Mouse (Mus musculus) intestine, postnatal 0 days (tissue): Measurements from ENCODE around the gene Rasgef1c. TPM values are rescaled to one million over a fixed set of nuclear protein-coding genes. Genes with fewer than 3 reads are reported as not detected.

Experiments
- ATAC-seq: fragments of 200-750 bp; cut with Nextera tagmentation; 2 replicates; pipeline ENCODE4 v1.8.0; 2017; ENCODE audit warnings: mild to moderate bottlenecking, moderate TSS enrichment, moderate library complexity
- H3K27ac ChIP-seq: fragments of 300-500 bp; sonication (generic); 2 replicates; pipeline ENCODE4 v1.5.1; 2014; ENCODE audit warnings: mild to moderate bottlenecking, low read depth, low read length, moderate library complexity
- H3K27me3 ChIP-seq: fragments of 300-500 bp; sonication (generic); replicated peaks from 2 replicates; pipeline ENCODE4 v1.6.1; 2014; ENCODE audit warnings: low read length, mixed read lengths; ENCODE audit not compliant: control insufficient read depth, insufficient read depth
- H3K36me3 ChIP-seq: fragments of 300-500 bp; sonication (generic); 2 replicates; pipeline ENCODE4 v1.6.1; 2014; ENCODE audit warnings: mild to moderate bottlenecking, moderate library complexity; ENCODE audit not compliant: control insufficient read depth, insufficient read depth
- H3K4me1 ChIP-seq: fragments of 300-500 bp; sonication (generic); replicated peaks from 2 replicates; pipeline ENCODE4 v1.6.1; 2014; ENCODE audit warnings: antibody characterized with exemption, low read length, mixed read lengths; ENCODE audit not compliant: control insufficient read depth, insufficient read depth
- H3K4me2 ChIP-seq: fragments of 300-500 bp; sonication (generic); replicated peaks from 2 replicates; pipeline ENCODE4 v1.6.1; 2014; ENCODE audit warnings: low read depth, mild to moderate bottlenecking, moderate library complexity
- H3K4me3 ChIP-seq: fragments of 300-500 bp; sonication (generic); 2 replicates; pipeline ENCODE4 v1.5.1; 2014; ENCODE audit warnings: low read depth, low read length
- H3K9ac ChIP-seq: fragments of 300-500 bp; sonication (generic); 2 replicates; pipeline ENCODE4 v1.6.1; 2014; ENCODE audit warnings: mild to moderate bottlenecking, low read depth, low read length
- H3K9me3 ChIP-seq: fragments of 300-500 bp; sonication (generic); 2 replicates; pipeline ENCODE4 v1.6.1; 2016; ENCODE audit warnings: mixed run types; ENCODE audit not compliant: control insufficient read depth
- CTCF ChIP-seq: sonication (generic); IDR thresholded peaks from 2 replicates; pipeline ENCODE4 v1.5.1; 2016; ENCODE audit warnings: low read depth, mild to moderate bottlenecking, control low read depth, antibody characterized with exemption, moderate library complexity
- WGBS: fragments of 180-500 bp; shearing (Covaris S2); extraction: QIAGEN DNeasy Blood & Tissue Kit; methylation state at CpG from one replicate; pipeline ENCODE4 v1.1.7; 2014; 5-methylcytosine and 5-hydroxymethylcytosine counted together
- polyA plus RNA-seq: library from polyadenylated mRNA; unstranded; fragments of >200 nt; fragmentation: Nextera tagmentation; extraction: Ambion mirVana; gene quantifications from 2 replicates; pipeline ENCODE4 v1.2.1, GENCODE M21; 2015

The Rasgef1c gene
- polyA plus RNA-seq, 1 experiment from 2014 or later = 0.44 TPM

DNA sequence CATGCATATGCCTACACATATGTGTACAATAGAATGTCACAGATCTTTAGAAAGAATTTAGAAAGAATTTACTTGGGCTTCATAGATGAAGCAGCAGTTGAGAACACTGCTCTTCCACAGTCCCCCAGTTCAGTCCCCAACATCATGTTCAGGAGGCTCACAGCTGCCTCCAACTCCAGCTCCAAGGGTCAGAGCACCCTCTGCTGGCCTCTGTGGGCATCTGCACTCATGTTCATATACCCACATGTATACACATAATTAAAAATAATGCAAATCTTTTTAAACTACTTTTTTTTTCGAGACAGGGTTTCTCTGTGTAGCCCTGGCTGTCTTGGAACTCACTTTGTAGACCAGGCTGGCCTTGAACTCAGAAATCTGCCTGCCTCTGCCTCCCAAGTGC, 73.0 kb downstream of the Rasgef1c start:
- H3K4me2 ChIP-seq = no peak overlapping the region

GRCm38 (mm10) chr11:49977963-49978568, 76.4 kb downstream of the Rasgef1c start:
- no peak for TF ChIP-seq CTCF
- WGBS = 83% methylated on average over 10 of the region's 10 CpGs
- Histone ChIP-seq H3K27me3 (no peaks in the 10 kb centered on the region), H3K9me3 (no peaks in the 10 kb centered on the region), H3K4me3 (no peak overlapping the region), H3K27ac (no peak overlapping the region), H3K9ac (no peak overlapping the region), H3K4me1 (no peaks in the 10 kb centered on the region), H3K36me3 (no peaks in the 10 kb centered on the region), H3K4me2 (no peak overlapping the region)
- no peak for ATAC-seq

More for the DNA sequence above, 73.0 kb downstream of the Rasgef1c start:
- Histone ChIP-seq H3K27me3 (no peaks in the 10 kb centered on the region), H3K9me3 (no peaks in the 10 kb centered on the region), H3K9ac (no peak overlapping the region), H3K27ac (no peak overlapping the region), H3K4me3 (no peak overlapping the region), H3K4me1 (no peaks in the 10 kb centered on the region), H3K36me3 (no peaks in the 10 kb centered on the region)
- TF ChIP-seq CTCF = 0 out of 2 replicates have a peak, but pooled peaks have one; percentile 5
- WGBS = 56% methylated on average over 1 of the region's 1 CpGs
- ATAC-seq = no peak

DNA sequence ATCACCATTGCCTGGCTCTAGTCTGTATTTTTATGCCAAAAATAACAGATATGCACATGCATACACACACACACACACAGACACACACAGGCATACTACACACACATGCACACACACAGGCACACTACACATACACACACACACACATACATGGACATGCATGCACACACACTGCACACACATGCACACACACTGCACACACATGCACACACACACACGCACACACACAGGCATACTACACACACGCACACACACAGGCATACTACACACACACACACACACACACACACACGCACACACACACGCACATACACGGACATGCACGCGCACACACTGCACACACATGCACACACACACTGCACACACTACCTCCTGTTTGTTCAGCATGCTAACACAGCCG, 77.3 kb downstream of the Rasgef1c start:
- ATAC-seq = no peak
- TF ChIP-seq CTCF = no peak
- Histone ChIP-seq H3K9me3 (no peaks in the 10 kb centered on the region), H3K36me3 (no peaks in the 10 kb centered on the region), H3K4me1 (no peaks in the 10 kb centered on the region), H3K27me3 (no peaks in the 10 kb centered on the region), H3K4me3 (no peak overlapping the region), H3K27ac (no peak overlapping the region), H3K4me2 (no peak overlapping the region), H3K9ac (no peak overlapping the region)
- 90% methylated on average over 8 of the region's 8 CpGs for WGBS

DNA sequence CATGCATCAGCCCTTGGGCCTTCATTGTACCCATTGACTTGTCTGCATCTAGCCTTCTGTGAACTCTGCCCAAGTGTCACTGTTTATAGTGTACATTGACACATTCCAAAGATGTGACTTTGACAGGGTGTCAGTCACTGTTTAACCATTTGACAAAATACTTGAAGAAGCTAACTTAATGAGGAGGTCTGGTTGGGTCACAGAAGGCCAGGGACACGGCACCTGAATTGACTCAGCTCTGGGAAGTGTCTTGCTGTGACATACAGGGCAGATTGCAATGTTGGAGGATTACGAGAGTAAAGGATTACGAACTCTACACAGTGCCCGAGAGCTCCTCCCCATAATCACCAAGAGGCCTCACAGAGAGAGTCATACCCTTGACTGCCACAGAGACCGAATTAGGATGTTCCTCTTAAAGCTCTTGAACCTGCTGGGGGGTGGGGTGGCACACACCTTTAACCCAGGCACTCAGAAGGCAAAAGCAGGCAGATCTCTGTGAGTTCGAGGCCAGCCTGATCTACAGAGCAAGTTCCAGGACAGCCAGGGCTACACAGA, 79.1 kb downstream of the Rasgef1c start:
- H3K27ac ChIP-seq = no peak overlapping the region
- no peak overlapping the region for H3K4me3 ChIP-seq
- no peak overlapping the region for H3K9ac ChIP-seq
- no peak overlapping the region for H3K4me2 ChIP-seq
- ATAC-seq = no peak
- 65% methylated on average over 6 of the region's 6 CpGs for WGBS
- H3K9me3 ChIP-seq = no peaks in the 10 kb centered on the region
- H3K36me3 ChIP-seq = no peaks in the 10 kb centered on the region
- no peaks in the 10 kb centered on the region for H3K27me3 ChIP-seq
- TF ChIP-seq CTCF = no peak
- no peaks in the 10 kb centered on the region for H3K4me1 ChIP-seq

GRCm38 (mm10) chr11:49981321-49981963, 79.8 kb downstream of the Rasgef1c start:
- no peak for ATAC-seq
- Histone ChIP-seq H3K4me3 (no peak overlapping the region), H3K9ac (no peak overlapping the region), H3K4me1 (no peaks in the 10 kb centered on the region), H3K27ac (no peak overlapping the region), H3K9me3 (no peaks in the 10 kb centered on the region), H3K36me3 (no peaks in the 10 kb centered on the region), H3K27me3 (no peaks in the 10 kb centered on the region), H3K4me2 (no peak overlapping the region)
- TF ChIP-seq CTCF = no peak
- WGBS = 33% methylated on average over 7 of the region's 7 CpGs

DNA sequence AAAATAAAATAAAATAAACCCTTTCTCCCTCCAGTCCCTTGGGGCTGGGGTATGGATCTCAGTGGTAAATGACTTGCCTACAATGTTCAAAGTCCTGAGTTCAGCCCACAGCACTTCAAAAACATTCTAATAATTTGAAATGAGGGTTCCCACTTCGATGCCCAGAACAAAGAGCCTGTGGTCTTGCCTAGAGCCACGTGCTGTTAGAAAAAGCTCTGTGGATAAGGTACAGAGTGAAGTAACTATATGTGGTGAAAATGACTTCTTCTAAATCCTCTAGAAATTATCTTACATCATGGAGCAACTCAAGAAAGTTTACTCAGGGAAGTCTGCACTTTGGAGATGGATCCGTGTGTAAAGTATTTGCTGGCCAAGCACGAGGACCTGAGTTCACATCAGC, 80.5 kb downstream of the Rasgef1c start:
- H3K4me1 ChIP-seq = no peaks in the 10 kb centered on the region
- ATAC-seq = no peak

More for the DNA sequence above, 80.5 kb downstream of the Rasgef1c start:
- no peak overlapping the region for H3K27ac ChIP-seq
- H3K27me3 ChIP-seq = no peaks in the 10 kb centered on the region
- no peak overlapping the region for H3K9ac ChIP-seq
- no peaks in the 10 kb centered on the region for H3K36me3 ChIP-seq
- no peak overlapping the region for H3K4me3 ChIP-seq
- H3K4me2 ChIP-seq = no peak overlapping the region
- no peak for TF ChIP-seq CTCF
- 84% methylated on average over 4 of the region's 4 CpGs for WGBS
- no peaks in the 10 kb centered on the region for H3K9me3 ChIP-seq
